Mouse (Mus musculus) ES-CJ7 (cell line): ENCODE measurements around the gene Adcy10.
A peak's percentile ranks its signal among the peaks of the same experiment; 100 is the strongest.

ENCODE experiments used
- DNase-seq: peaks from one replicate; pipeline ENCODE4 v3.0.0; 2011; ENCODE audit warnings: low read depth, low spot score

Adcy10 gene

DNA sequence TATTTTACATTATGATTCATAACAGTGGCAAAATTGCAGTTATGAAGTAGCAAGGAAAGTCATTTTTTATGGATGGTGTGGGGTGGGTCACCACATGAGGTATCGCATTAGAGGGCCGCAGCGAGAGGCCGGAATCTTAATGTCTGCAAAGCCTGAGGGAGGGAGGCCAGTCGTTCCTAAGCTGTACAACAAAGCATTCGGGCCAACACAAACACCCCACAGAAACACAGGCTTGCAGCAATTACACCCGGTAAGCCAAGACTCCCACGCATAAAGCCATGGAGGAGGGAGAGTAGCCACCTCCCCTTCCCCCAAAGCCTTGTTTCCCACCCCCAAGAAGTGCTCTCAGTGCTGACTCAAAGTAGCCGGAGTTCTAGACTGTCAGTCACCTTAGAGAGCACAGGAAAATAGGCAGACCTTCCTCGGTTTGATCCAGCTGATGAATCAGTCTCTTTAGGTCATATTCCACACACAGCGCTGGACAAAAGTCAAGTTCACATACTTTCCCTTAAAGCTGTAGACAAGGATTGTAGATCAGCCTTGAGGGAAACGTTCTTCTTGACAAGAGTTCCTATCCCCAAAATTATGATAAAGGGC, 51.2 kb downstream of the Adcy10 start:
- no peak for DNase-seq

DNA sequence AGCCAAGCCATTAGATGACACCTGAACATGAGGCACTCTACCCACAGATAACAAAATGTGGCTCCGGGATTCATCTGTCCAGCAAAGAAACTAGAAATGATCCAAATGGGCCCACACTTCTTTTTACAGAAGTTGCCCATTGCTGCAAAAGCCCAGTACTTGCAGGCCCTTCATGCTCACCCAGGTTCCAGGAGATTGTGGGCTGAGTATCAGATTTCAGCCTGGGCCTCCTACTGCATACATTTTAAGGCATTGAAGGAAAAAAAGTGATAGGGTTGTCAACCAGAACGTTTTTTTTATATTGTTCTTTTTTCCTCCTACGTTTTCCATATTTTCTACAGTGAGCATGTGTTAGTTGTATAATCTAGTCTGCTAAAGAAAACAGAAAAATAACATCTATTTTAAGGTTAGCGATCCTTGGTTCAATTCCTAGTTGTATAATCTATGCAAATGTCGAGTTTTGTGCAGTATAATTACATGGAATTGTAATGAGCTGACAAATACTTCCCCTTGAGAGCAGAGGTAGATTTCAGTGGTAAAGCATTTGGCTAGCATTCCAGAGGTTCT, 52.3 kb downstream of the Adcy10 start:
- DNase-seq, result no peak

DNA sequence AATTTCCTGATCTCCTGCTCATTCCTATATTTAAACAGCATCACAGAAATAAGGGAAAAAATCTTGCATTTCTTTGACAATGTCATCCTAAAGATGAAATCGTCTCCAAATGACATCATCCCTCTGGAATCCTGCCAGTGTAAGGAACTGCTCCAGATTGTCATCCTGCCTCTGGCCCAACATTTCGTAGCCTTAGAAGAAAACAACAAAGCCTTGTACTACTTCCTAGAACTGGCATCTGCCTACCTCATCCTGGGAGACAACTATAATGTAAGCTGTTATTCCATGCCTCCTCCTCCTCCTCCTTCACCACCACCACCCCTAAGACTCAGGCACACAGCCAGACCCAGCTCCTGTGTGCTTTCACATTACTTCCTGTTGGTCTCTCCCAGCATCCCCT, 71.7 kb downstream of the Adcy10 start:
- DNase-seq, result no peak

DNA sequence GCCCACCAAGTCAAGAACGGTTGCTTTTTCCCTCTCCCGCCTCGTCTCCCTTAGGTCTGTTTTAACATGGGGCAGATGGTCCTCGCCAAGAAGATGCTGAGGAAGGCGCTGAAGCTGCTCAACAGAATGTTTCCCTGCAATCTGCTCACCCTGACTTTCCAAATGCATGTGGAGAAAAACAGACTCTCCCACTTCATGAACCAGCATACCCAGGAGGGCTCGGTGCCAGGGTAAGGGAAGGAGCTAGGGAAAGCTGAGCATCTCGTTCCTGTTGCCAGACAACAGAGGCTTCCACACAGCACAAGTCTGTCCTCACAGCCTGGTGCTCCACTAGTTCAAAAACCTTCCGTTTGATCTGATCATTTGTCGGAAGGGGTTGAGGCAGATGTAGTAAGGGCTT, 74.1 kb downstream of the Adcy10 start:
- DNase-seq, result no peak

DNA sequence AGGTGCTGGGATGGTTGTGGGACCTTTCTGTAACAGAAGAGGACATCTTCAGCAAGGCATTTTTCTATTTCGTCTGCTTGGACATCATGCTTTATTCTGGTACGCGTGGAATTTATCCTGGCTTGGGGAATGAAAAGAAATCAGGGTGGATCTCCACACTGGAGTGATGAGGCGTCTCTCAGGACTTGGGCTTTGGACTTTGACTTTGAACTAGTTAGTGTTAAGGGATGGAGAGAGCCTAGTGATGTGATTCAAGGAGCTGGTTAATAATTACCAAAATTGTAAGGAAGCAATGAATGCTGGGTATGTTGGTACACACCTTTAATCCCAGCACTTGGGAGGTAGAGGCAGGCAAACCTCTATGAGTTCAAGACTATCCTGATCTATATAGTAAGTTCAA, 80.3 kb downstream of the Adcy10 start:
- no peak for DNase-seq

DNA sequence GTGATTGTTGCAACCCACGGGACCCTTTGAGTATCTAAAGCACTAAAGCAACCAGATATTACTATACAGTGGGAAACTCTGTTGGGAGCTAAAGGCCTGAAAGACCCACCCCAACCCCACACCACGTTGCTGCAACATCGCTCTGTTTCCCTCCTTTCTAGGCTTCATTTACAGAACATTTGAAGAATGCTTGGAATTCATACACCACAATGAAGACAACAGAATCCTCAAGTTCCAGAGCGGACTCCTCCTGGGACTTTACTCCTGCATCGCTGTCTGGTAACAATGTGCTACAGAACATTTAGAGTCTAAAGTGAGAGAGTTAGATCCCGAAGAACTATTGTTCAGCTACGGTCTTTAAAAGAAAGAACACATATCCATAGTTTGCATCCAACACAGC, 82.5 kb downstream of the Adcy10 start:
- no peak for DNase-seq

DNA sequence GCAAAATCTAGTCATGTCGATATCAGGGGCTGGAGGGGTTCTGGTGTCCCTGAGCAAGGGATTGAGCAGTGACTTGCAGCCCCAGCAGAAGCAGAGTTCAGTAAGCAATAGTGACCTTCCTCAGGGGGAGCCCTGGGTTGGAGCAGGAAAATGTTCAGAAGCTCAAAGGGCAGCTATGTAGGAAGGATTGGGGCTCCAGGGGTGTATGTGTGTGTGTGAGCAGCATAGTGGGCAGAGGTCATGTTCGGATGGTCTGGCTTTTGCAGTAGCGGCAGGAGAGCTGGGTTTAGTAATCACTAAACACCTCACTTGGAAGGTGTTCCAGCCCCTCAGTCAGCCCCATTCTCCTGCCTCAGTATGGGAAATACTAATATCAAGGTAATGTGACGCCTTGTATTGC, 91.0 kb downstream of the Adcy10 start:
- no peak for DNase-seq

DNA sequence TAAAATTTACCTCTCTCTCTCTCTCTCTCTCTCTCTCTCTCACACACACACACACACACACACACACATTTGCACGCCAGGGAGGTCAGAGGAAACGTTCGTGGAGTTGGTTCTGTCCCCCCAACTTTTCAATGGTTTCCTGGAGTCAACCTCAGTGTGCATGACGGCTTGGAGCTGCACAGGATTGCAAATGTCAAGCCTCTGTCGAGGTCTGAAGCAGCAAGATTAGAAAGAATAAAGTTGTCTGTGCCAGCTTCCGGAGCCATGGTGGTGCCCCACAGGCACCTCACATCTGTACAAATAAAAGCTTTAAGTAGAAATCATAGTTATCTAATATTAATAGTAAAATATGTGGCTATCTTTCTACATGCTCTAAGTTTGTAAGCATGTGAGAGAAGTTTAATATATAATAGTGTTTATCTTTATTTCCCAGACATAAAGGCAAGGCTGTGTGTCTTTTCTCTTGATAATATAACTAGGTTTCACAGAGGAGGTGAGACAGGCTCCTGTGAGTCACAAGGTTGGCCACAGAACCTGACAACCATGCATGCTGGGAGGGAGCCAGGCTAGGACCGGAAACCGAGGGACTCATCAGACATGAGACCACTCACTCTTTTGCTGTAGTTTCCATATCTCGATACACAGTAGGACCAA, 91.6 kb downstream of the Adcy10 start:
- DNase-seq, result no peak

DNA sequence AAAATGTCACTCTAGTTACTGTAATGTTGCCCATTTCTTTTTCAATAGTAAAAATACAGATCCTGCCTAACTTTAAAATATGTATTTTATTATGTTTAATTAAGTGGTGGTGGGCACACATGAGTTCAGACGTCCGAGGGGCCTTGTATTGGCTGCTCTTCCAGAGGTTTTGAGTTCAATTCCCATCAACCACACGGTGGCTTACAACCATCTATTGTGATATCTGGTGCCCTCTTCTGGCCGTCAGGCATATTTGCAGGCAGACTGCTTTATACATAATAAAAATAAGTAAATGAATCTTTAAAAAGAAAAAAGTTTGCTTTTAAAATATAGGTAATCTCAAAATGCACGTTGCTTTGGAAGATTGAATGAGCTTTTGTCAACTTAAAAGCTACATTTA, 94.3 kb downstream of the Adcy10 start:
- peak; percentile 76 for DNase-seq

DNA sequence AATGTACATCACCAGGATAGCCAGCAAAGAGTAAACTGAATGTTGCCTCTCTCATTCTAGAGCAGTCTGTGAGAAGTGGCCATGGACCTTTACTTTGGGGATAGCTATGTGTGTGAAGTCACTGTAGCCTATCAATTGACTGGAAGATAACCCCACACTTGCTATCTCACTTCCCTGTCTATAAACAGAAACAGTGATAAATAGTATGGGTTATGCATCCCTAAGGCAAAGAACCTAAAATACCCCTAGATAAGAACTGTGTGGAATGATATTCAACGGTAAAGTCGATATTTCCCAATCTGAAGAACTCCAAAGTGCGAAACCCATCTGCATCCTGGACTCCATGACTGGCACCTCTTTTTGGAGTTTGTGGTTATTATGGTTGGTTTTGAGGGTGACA, 96.3 kb downstream of the Adcy10 start:
- DNase-seq, result no peak

DNA sequence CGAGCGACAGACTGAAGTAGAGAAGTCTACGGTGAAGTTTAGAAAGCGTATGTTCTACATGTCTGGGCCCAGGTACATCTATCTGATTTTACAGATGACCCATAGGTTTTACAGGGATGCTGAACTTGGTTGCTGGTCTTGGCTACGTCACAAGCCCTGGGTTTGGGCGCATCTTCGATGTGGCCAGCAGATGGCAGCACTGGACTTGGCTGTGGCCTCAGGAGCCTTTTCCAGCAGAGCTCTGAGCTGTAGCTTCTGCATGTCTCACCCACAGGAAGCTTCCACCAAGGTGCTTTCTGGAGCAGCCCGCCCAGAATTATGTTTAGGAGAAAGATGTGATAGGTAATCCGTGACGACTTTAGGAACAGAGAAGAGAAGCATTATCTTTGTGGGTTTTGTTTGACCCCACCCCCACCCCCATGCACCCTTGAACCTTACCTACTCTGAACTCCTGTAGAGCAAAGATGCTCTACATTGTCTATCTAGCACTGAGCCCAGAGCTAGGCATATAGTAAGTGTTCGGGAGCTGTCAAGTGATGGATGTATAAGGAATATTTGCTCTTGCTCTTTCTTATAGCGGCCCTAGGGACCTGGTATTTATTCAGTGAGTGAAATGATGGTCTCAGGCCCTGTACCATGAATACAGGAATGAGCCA, 98.7 kb downstream of the Adcy10 start:
- peak; percentile 90 for DNase-seq

DNA sequence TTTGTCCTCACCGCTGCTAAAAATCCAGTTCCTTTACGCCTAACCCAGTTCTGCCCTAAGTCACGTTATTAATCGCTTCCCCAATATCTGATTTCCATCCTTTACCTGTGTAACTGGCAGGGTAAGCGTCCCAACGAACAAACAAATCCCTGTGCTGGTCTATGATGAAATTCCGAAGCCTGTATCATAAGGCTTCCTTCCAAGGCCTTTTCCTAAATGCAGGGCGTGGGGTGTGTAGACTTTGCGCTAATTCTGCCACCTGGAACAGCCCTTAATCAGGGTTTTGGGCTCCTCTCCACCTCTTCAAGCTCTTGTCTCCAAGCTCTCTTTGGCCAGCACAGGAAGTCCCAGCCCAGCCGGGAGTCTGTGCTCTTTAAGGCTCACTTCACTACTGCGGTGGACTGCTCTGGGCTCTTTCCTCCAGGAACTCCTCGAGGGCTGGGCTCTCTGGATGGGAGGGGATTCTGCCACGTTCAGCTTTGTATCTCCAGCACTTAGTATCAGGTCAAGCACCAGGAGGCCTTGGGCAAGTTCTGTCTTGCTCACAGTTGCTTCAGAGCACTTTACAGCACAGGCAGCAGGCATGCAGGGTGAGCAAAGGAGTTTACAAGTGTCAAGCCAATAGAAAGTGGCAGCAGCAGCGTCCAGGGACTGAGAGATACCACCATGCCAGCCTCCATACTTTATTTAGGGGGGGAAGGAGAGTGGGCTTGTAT, 100.6 kb downstream of the Adcy10 start:
- DNase-seq, result peak; percentile 19

DNA sequence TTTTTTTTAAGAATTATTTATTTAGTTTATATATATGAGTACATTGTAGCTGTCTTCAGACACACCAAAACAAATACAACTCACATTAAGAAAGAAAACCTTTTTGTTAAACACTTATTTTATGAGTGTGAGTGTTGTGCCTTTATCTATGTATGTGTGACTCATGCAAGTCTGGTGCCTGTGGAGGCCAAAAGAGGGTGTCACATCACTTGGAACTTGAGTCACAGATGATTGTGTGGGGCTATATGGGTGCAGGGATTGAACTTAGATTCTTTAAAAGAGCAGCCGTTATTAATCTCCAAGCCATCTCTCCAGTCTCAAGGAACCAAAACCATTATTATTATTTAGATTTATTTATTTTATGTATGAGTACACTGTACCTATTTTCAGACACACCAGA, 101.4 kb downstream of the Adcy10 start:
- no peak for DNase-seq

DNA sequence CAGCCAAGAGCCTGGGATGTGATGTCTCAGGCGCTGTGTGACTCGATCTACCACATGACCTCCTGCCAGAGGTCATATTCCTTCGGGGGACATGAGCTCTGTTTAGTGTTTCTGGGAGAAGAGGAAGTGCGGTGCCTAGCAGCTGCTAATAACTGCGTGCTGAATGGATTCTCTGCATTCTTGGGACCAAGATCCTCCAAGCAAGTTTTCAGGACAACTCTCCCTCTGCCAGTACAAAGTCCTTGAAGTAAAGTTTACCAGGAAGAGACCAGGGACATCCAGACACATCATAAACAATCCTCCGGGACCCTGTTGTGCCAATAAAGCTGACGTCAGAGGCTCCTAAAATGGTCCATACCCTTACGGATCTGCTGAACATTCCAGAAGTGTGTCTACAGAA, 102.9 kb downstream of the Adcy10 start:
- no peak for DNase-seq

DNA sequence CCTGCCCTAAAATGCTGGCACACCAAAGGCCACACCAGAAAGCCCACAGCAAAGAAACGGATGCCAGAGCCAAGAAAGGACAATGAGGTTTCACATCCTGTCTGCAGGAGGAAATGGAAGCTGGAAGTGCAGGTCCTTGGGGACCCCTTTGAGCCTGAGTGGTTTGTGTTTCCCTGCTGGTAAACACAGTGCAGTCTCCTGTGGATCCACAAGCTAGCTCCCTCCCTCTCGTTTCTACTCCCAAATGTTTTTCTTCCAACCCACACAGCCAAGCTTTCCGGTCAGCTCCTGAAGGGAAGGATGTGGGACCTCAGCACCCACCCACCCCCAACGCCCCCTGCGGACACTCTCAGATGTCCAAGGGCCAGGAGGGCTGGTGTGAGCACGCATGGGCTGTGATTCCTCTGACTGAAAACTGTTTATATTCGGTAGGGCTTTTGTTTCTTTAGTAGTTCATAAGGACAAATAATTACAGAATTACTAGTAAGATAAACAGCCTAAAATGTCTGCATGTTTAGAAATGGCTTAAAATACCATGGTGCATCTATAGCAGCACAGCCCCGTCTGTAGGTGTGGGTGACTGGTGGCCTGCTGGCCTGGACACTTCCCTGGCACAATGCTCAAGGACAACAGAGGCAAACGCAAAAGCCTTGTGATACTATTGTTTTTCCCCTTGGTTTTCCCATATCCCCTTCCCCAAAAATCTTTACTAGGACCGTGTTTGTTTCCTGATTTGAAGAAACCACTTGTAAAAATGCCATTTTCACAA, 104.5 kb downstream of the Adcy10 start:
- DNase-seq, result no peak

DNA sequence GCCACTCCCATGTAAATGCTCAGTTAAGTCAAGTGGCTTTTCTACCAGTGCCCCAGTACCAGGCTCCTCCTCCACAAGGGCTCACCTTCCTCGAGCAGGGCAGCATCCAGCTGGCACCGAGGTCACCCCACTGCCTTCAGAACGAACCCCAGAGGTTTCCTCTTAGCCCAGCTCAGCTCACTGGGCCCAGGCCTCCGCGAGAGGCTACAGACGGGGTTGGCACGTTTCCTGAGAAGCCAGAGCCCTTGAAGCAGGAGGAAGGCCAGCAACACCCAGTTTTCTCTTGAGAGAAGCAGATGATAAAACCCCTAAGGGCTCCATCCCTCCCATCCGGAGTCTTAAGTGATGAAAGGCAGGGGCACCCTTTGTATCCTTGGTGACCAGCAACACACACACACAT, 105.8 kb downstream of the Adcy10 start:
- no peak for DNase-seq

DNA sequence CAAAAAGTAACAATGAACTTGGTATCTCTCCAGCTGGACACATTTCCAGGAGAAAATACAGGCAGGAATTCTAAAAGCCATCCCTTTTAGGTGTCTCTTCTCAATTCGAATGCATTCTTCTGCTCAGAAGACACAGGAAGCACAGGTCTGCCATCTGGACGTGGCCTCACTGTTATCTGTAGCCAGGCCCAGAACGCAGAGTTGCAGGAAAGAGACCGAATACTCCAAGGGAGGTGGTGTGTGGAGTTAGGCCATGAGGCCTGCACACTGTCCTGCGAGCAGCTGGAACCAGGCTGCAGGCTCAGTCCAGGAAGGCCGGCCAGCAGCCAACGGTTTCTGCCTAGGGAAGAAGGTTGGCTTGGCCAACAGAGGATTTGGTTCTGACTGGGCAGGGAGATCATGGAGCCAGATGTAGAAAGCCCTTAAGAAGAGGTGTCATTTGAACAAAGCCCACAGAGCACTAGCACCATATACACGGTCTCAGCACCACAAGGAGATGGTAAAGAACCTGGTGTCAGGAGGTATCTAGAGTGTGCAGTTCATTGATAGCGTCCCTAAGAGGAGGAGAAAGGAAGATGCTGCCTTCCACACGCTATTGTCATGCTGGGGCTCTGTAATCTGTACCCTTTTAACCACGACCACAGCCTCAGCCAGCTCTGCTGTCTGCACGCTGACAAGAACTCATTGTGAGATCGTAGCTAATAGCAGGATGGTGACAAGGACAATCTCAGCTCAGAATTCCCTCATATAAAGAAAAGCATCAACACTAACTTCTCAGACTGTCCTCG, 107.5 kb downstream of the Adcy10 start:
- DNase-seq, result no peak

DNA sequence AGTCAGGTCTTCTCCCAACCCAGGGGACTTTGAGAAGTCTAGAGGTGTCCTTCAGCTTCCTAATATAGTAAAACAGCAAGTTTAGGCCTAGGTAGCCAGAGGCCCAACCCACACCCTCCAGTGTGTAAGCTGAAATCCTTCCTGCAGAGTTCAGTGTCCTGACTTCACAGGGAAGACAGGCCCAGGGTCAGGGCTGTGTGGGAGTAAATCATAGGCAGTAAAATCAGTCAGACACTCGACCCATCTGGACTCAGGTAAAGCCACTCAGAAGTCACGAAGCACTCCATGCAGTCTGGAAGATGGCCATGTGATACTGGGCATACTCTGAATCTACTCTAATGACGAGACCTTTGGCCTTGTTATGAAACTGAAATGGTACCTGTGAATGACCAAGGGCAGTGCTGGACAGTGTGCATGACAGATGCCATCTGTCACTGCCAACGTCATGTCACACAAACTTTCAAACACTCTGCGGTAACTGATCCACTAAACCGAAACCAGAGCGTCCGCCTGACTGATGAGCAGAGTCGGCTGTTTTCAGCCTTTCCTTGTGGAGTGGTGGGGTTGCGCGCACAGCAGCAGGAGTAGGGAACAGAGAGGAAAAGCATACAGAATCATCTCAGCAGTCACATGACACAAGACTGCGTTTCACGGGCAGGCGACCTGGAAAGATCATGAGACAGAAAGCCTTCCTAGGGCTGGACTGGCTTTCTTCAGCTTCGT, 109.9 kb downstream of the Adcy10 start:
- no peak for DNase-seq

DNA sequence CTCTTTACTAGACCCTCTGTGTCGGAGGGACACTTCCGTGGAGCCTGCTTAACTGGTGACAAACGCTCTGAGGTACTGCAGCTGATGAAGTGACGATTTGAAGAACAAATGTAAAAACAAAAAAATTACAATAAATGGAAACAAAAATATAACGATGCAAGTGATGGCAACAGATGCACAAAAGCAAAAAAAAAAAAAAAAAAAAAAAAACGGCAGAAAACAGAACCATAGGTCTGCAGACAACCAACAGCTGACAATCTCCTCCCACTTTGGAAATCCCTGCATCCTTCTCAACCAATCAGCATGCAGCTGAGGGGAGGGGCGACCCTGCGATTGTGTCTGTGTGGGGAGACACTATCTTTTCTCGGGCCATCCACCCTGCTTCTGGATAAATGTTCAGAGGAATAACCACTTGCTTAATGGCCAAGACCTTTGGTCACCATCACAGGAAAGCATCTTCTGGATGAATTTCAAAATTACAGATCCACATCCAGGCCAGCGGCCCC, 116.8 kb downstream of the Adcy10 start:
- DNase-seq, result peak; percentile 46

DNA sequence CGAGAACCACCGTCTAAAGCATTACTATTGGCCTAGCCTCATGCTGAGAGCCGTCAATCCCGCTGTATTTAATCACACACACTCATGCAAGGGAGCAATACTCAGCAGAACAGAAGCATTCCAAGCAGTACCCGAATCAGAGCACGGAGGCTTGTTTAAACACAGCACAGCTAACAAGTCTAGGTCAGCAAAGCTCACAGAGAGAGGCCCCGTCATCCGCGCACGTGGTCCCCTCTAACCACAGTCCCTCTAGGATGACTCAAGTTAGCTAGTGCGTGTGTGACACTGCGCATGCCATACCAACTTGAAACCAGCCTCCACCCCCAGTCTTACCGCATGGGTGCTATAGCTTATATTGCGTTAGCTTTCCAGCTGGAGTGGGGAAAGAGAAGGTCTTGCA, 118.2 kb downstream of the Adcy10 start:
- no peak for DNase-seq
